Mouse (Mus musculus) ES-Bruce4 (cell line): ENCODE data around the gene Tcf7l1. TPM values are rescaled to one million over a fixed set of nuclear protein-coding genes. Genes with fewer than 3 reads are reported as not detected.

ENCODE experiments used
- H3K27ac ChIP-seq: 2 replicates; pipeline ENCODE4 v1.5.1; 2012; ENCODE audit warnings: low read length, inconsistent platforms; ENCODE audit not compliant: insufficient read depth
- H3K27me3 ChIP-seq: 2 replicates; pipeline ENCODE4 v1.6.1; 2012; ENCODE audit warnings: mild to moderate bottlenecking, low read length, inconsistent platforms; ENCODE audit not compliant: control insufficient read depth, poor library complexity, insufficient read depth, severe bottlenecking
- H3K36me3 ChIP-seq: 2 replicates; pipeline ENCODE4 v1.6.1; 2012; ENCODE audit warnings: inconsistent platforms, mild to moderate bottlenecking, low read length, moderate library complexity; ENCODE audit not compliant: control insufficient read depth, poor library complexity, insufficient read depth, severe bottlenecking
- H3K4me1 ChIP-seq: one replicate; pipeline ENCODE4 v1.8.1; 2011; ENCODE audit warnings: low read length; ENCODE audit not compliant: control insufficient read depth, insufficient read depth
- H3K4me3 ChIP-seq: 2 replicates; pipeline ENCODE4 v1.5.1; 2011; ENCODE audit warnings: low read depth, mild to moderate bottlenecking, low read length
- H3K9ac ChIP-seq: 2 replicates; pipeline ENCODE4 v1.6.1; 2012; ENCODE audit warnings: low read depth, mild to moderate bottlenecking, inconsistent platforms; ENCODE audit not compliant: poor library complexity, severe bottlenecking
- H3K9me3 ChIP-seq: replicated peaks from 2 replicates; pipeline ENCODE4 v1.6.1; 2012; ENCODE audit warnings: mild to moderate bottlenecking, low read length, inconsistent platforms; ENCODE audit not compliant: control insufficient read depth, poor library complexity, insufficient read depth, severe bottlenecking
- CTCF ChIP-seq: IDR thresholded peaks from one replicate; pipeline ENCODE4 v1.8.1; 2011; ENCODE audit warnings: low read depth, low read length
- EP300 ChIP-seq: IDR thresholded peaks from 2 replicates; pipeline ENCODE4 v1.6.1; 2011; ENCODE audit warnings: low read depth, low read length; ENCODE audit not compliant: insufficient read depth
- POLR2A ChIP-seq: IDR thresholded peaks from one replicate; pipeline ENCODE4 v1.8.1; 2011; ENCODE audit warnings: low read length; ENCODE audit not compliant: insufficient read depth
- polyA plus RNA-seq: library from polyadenylated mRNA; stranded (reverse); fragments of >200 nt; gene quantifications from 2 replicates; pipeline ENCODE4 v1.2.4, GENCODE M21; 2011; ENCODE audit warnings: low read depth; ENCODE audit not compliant: missing spikeins, insufficient read depth, insufficient read length

Tcf7l1 gene
- polyA plus RNA-seq, 1 experiment: 84.8 TPM

DNA sequence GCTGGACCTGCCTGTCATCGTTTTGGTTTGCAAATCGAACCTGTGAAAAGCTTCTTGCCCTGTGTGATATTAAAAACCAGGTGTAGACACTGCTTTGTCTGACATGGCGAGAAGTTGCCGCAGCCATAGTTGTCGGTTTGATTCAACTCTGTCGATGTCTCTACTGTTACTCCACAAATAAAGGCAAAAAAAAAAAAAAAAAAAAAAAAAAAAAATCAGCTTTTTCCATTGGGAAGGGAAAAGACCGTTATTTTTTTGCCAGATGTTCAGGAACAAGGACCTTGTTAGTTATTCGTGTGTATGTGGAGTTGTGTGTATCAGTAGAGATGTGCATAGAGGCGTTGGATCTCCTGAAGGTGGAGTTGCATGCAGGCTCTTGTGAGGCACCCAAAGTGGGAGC lies 36.7 kb upstream of the Tcf7l1 start:
- no peaks in the 10 kb centered on the region for H3K36me3 ChIP-seq
- no peak overlapping the region for H3K4me3 ChIP-seq
- H3K9me3 ChIP-seq: no peaks in the 10 kb centered on the region
- no peaks in the 10 kb centered on the region for H3K4me1 ChIP-seq
- TF ChIP-seq POLR2A: no peak
- no peaks in the 10 kb centered on the region for H3K27me3 ChIP-seq
- H3K27ac ChIP-seq: no peak overlapping the region
- no peak overlapping the region for H3K9ac ChIP-seq

GRCm38 (mm10) chr6:72824971-72825737 lies 36.1 kb upstream of the Tcf7l1 start:
- peak overlapping the region; percentile 48 for H3K4me3 ChIP-seq
- H3K36me3 ChIP-seq: no peaks in the 10 kb centered on the region
- no peaks in the 10 kb centered on the region for H3K9me3 ChIP-seq
- no peaks in the 10 kb centered on the region for H3K4me1 ChIP-seq
- H3K27ac ChIP-seq: peak overlapping the region; percentile 23; the same call in 1 of the 2 replicates
- TF ChIP-seq EP300: peak; percentile 68
- no peak for TF ChIP-seq POLR2A
- TF ChIP-seq CTCF: no peak
- H3K27me3 ChIP-seq: no peaks in the 10 kb centered on the region
- H3K9ac ChIP-seq: peak overlapping the region; percentile 39

- TF ChIP-seq CTCF (no peak), POLR2A (no peak), EP300 (no peak)
- no peaks in the 10 kb centered on the region for H3K36me3 ChIP-seq
- no peaks in the 10 kb centered on the region for H3K27me3 ChIP-seq
- H3K9ac ChIP-seq: 0 out of 2 replicates have a peak overlapping the region, but pooled peaks have one; percentile 15
- H3K4me3 ChIP-seq: no peak overlapping the region
- peak overlapping the region; percentile 52; the same call in 1 of the 2 replicates for H3K27ac ChIP-seq
- H3K4me1 ChIP-seq: peaks cover 13% of the 10 kb centered on the region
- H3K9me3 ChIP-seq: no peaks in the 10 kb centered on the region
Measured at GRCm38 (mm10) chr6:72813456-72813855, 24.4 kb upstream of the Tcf7l1 start.

DNA sequence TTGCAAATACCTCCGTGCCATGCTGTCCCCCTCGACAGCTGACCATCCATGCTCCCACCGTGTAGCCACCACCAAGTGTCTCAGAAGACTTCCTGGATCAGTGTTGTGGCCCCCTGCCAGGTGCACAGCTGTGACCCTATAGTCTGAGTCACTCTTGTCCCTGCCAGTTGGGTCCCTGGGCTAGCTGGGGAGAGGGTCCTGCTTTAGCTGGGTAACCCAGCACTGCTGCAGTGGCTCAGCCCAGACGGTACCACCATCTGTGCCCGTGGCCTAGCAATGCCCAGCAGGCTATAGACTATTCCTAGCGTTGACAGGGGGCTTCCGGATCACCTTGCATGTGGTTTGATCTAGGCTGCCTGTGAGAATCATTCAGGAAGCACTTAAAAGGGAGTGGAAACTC lies 21.2 kb upstream of the Tcf7l1 start:
- H3K4me3 ChIP-seq: no peak overlapping the region
- H3K27me3 ChIP-seq: no peaks in the 10 kb centered on the region
- TF ChIP-seq CTCF (no peak), EP300 (no peak), POLR2A (no peak)
- no peaks in the 10 kb centered on the region for H3K36me3 ChIP-seq
- peaks cover 15% of the 10 kb centered on the region for H3K4me1 ChIP-seq
- no peak overlapping the region for H3K9ac ChIP-seq
- no peak overlapping the region for H3K27ac ChIP-seq
- H3K9me3 ChIP-seq: no peaks in the 10 kb centered on the region

DNA sequence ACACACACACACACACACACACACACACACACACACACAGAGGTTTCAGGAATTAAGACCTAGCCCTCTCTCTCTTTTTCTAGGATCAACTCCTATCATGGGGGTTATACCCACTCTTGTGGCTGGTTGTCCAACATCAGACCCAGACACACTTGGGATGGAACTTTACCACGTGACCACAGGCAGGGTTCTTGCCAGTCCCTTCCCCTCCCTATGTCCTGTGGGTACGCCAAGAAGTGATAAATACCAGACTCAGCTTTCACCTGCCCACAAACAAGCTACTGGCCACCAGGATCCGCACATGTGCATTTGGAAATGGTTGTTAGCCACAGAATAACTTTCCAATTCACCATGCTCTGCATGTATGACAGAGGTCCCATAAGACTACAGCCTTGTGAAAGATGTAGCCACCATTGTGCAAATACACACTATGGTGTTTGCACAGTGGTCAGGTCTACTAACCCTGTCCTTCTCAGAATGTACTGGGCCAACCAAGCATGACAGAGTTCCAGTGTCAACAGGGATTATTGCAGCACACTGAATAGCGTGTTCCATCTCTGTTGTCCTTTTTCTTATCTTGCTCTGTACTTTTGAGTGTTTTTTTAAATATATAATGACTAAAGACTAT lies 20.6 kb upstream of the Tcf7l1 start:
- H3K4me1 ChIP-seq: peaks cover 15% of the 10 kb centered on the region
- H3K9ac ChIP-seq: no peak overlapping the region
- TF ChIP-seq EP300: no peak
- no peaks in the 10 kb centered on the region for H3K36me3 ChIP-seq
- H3K4me3 ChIP-seq: no peak overlapping the region
- no peak overlapping the region for H3K27ac ChIP-seq
- no peaks in the 10 kb centered on the region for H3K9me3 ChIP-seq
- no peaks in the 10 kb centered on the region for H3K27me3 ChIP-seq

- Histone ChIP-seq H3K9ac (no peak overlapping the region), H3K4me1 (peaks cover 12% of the 10 kb centered on the region)
Measured at GRCm38 (mm10) chr6:72808342-72808741, 19.3 kb upstream of the Tcf7l1 start.

More at GRCm38 (mm10) chr6:72808342-72808741, 19.3 kb upstream of the Tcf7l1 start:
- no peaks in the 10 kb centered on the region for H3K36me3 ChIP-seq
- H3K27ac ChIP-seq: no peak overlapping the region
- TF ChIP-seq EP300 (peak; percentile 99), POLR2A (no peak)
- no peaks in the 10 kb centered on the region for H3K9me3 ChIP-seq
- H3K4me3 ChIP-seq: no peak overlapping the region
- no peaks in the 10 kb centered on the region for H3K27me3 ChIP-seq
